Mouse (Mus musculus) heart, postnatal 0 days (tissue): ENCODE results near the gene Uba2.

ENCODE experiments used
- CTCF ChIP-seq: IDR thresholded peaks from 2 replicates; pipeline ENCODE4 v1.5.1; 2016; ENCODE audit warnings: antibody characterized with exemption, control low read depth, low read depth
- EP300 ChIP-seq: IDR thresholded peaks from 2 replicates; pipeline ENCODE4 v1.6.1; 2016; ENCODE audit warnings: antibody characterized with exemption, low read depth

GRCm38 (mm10) chr7:34141123-34141522 is 28.3 kb downstream of the Uba2 start:
- TF ChIP-seq CTCF (no peak), EP300 (no peak)
